Mouse (Mus musculus) T-cell, adult 66 days (primary cell): Measurements from ENCODE around the gene Arhgap20. TPM values are rescaled to one million over a fixed set of nuclear protein-coding genes. Genes with fewer than 3 reads are reported as not detected.

Experiments
- total RNA-seq, 2 experiments: library from RNA; stranded (reverse); gene quantifications; 3 replicates in 1 of 2; 4 replicates in 1 of 2; pipeline ENCODE4 v1.2.4; 2023

Gene Arhgap20
- 1 to 10 TPM in 1 of 2 experiments, under 1 TPM in 1; 0.41 to 1.1 TPM for total RNA-seq

DNA sequence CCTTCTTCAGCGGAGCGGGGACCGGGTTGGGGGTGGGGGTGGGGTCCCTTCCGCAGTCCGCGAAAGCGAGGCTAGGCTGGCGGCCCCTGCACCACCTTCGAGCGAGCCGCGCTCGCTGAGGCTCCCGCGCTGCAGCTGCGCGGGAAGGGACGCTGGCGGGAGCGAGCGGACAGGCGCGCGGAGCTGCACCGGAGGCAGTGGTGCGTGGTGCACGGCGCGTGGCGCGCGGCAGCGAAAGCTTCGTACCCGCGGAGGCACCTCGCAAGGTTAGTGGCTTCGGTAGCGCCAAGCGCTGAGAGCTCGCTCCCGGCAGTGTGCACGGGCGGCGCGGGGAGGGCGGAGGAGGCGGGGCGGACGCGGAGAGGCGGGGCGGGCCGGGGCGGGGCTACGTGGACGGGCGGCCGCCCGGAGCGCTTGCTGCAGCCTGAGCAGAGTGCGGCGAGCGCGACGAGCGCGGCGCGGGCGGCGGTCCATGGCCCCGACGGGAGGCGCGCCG is at the start of gene Arhgap20:
Arhgap20 (plus strand) TSS at position 417 of the 496 bp plus-strand sequence.

Other genes with a start within 250 kb of the Arhgap20 start
- 10 to 100 TPM; 15.1 to 15.9 TPM for gene Fdx1, start 198.2 kb downstream of the Arhgap20 start, total RNA-seq